Mouse (Mus musculus) ES-Bruce4 (cell line): ENCODE results near the gene Foxe1. TPM values are rescaled to one million over a fixed set of nuclear protein-coding genes. Genes with fewer than 3 reads are reported as not detected.

Experiments used
- H3K27ac ChIP-seq: 2 replicates; pipeline ENCODE4 v1.5.1; 2012; ENCODE audit warnings: low read length, inconsistent platforms; ENCODE audit not compliant: insufficient read depth
- H3K27me3 ChIP-seq: 2 replicates; pipeline ENCODE4 v1.6.1; 2012; ENCODE audit warnings: mild to moderate bottlenecking, low read length, inconsistent platforms; ENCODE audit not compliant: control insufficient read depth, poor library complexity, insufficient read depth, severe bottlenecking
- H3K36me3 ChIP-seq: 2 replicates; pipeline ENCODE4 v1.6.1; 2012; ENCODE audit warnings: inconsistent platforms, mild to moderate bottlenecking, low read length, moderate library complexity; ENCODE audit not compliant: control insufficient read depth, poor library complexity, insufficient read depth, severe bottlenecking
- H3K4me1 ChIP-seq: one replicate; pipeline ENCODE4 v1.8.1; 2011; ENCODE audit warnings: low read length; ENCODE audit not compliant: control insufficient read depth, insufficient read depth
- H3K4me3 ChIP-seq: 2 replicates; pipeline ENCODE4 v1.5.1; 2011; ENCODE audit warnings: low read depth, mild to moderate bottlenecking, low read length
- H3K9ac ChIP-seq: 2 replicates; pipeline ENCODE4 v1.6.1; 2012; ENCODE audit warnings: low read depth, mild to moderate bottlenecking, inconsistent platforms; ENCODE audit not compliant: poor library complexity, severe bottlenecking
- H3K9me3 ChIP-seq: replicated peaks from 2 replicates; pipeline ENCODE4 v1.6.1; 2012; ENCODE audit warnings: mild to moderate bottlenecking, low read length, inconsistent platforms; ENCODE audit not compliant: control insufficient read depth, poor library complexity, insufficient read depth, severe bottlenecking
- CTCF ChIP-seq: IDR thresholded peaks from one replicate; pipeline ENCODE4 v1.8.1; 2011; ENCODE audit warnings: low read depth, low read length
- EP300 ChIP-seq: IDR thresholded peaks from 2 replicates; pipeline ENCODE4 v1.6.1; 2011; ENCODE audit warnings: low read depth, low read length; ENCODE audit not compliant: insufficient read depth
- POLR2A ChIP-seq: IDR thresholded peaks from one replicate; pipeline ENCODE4 v1.8.1; 2011; ENCODE audit warnings: low read length; ENCODE audit not compliant: insufficient read depth
- polyA plus RNA-seq: library from polyadenylated mRNA; stranded (reverse); fragments of >200 nt; gene quantifications from 2 replicates; pipeline ENCODE4 v1.2.4, GENCODE M21; 2011; ENCODE audit warnings: low read depth; ENCODE audit not compliant: missing spikeins, insufficient read depth, insufficient read length

Gene Foxe1
- polyA plus RNA-seq, 1 experiment: 0.78 TPM

DNA sequence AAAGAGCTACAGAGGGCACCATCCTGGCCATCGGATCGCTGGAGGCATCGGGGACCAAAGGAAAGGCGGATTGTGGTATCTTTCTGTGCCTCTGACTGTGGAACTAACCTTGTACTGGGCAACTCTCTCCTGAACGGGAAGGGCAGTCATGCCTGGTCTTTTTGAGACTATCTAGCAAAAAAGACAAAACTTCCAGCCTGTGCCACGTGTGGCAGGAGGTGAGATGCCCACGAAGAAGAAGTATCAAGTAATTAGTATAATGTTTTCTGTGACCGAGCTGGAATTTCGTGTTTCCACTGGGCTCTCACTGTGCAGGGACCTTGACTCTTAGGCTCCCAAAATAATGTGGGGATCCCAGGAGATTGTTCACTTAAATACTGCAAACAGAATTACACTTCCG, 4.4 kb upstream of the Foxe1 start:
- H3K4me1 ChIP-seq: no peaks in the 10 kb centered on the region
- TF ChIP-seq CTCF (no peak), POLR2A (no peak), EP300 (no peak)
- H3K9me3 ChIP-seq: no peaks in the 10 kb centered on the region
- H3K27me3 ChIP-seq: peaks cover 5% of the 10 kb centered on the region
- H3K27ac ChIP-seq: no peak overlapping the region
- H3K36me3 ChIP-seq: no peaks in the 10 kb centered on the region
- H3K4me3 ChIP-seq: no peak overlapping the region
- H3K9ac ChIP-seq: no peak overlapping the region

DNA sequence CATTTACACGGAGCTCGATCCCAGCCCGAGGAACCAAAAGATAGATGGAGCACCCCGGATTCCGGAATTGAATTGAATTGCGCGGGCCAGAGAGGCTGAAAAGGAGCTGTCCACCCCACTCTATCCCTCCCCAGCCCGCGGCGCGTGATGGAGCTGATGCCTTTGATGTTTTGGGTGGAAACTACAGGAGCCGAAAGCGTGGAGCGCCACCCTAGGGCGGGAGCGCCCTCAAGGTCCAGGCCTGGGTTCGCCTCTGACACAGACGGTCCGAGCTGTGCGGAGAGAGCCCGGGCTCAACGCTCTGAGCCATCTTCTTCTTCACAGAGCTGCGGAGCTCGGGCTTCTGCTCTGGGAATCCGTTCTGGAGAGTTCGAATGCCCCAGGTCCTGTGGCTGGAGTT, 3.8 kb upstream of the Foxe1 start:
- H3K4me1 ChIP-seq: no peaks in the 10 kb centered on the region
- H3K27me3 ChIP-seq: peaks cover 9% of the 10 kb centered on the region
- TF ChIP-seq POLR2A (no peak), CTCF (no peak), EP300 (no peak)
- no peak overlapping the region for H3K27ac ChIP-seq
- H3K9ac ChIP-seq: no peak overlapping the region
- no peaks in the 10 kb centered on the region for H3K36me3 ChIP-seq
- no peak overlapping the region for H3K4me3 ChIP-seq
- H3K9me3 ChIP-seq: no peaks in the 10 kb centered on the region

DNA sequence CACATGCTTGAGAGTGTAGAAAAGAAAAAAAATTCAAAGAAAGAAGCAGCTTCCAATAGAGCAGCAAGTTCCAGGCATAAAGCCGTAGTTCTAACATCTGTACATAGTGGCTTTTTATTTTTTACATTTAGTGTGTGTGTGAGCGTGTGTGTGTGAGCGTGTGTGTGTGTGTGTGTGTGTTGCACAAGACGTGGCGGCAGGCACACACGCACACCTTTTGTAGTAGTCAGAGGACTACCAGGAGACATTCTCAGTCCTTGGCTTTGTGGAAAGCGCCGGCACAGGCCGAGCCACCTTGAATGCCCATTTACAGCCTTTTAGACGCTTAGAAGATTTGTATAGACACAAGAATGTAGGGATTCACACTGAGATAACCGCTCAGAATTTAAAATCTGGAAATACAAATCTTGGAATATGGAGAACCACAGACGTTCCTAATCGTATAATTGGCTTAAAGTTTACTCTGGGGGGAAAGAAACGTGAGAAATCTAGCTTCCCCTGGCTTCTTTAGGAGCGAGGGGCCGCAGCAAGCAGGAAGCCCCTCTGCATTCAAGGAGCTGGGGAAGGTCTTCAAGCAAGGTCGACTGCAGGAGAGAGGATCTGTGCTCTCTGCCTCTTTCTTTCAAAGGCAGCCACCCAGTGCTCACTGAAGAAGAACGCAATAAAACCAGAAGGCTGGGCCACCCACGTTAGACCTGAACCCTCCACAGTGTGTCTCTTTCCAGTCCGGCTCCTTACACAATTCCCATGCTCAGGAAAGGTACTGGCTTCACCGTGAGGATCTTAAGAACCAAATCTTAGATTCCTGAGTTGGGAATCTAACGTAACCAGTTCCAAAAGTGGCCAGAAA, 1.4 kb upstream of the Foxe1 start:
- Histone ChIP-seq H3K9me3 (no peaks in the 10 kb centered on the region), H3K4me1 (no peaks in the 10 kb centered on the region), H3K27ac (no peak overlapping the region), H3K27me3 (peaks cover 16% of the 10 kb centered on the region), H3K9ac (no peak overlapping the region), H3K4me3 (peak overlapping the region; percentile 3; the same call in 1 of the 2 replicates), H3K36me3 (no peaks in the 10 kb centered on the region)
- no peak for TF ChIP-seq EP300
- TF ChIP-seq CTCF: no peak
- no peak for TF ChIP-seq POLR2A

DNA sequence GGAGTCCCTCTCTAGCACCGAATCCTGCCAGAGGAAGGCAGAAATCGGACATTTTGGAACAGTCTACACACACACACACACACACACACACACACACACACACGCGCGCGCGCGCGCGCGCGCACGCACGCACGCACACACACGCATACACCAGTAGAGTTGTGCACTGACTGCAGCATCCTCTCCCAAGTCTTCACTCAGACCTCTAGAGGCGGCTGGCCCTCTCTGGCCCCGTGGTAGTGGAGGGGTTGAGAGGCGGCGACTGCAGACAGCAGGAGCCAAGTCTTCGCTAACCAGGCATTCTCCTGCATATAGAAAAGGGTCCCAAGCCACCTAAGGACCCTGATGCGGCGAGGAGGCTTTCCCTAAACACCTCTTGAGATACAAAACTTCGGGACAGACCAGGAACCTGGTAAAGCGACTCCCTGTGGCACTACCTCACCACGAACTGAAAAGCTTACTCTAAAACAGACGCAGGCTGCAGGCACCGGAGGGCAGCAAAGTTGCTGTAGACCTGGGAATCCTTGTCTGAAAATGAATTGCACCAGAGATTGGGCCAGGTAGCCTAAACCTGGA, 610 bp upstream of the Foxe1 start:
- H3K27ac ChIP-seq: no peak overlapping the region
- H3K4me1 ChIP-seq: no peaks in the 10 kb centered on the region
- no peak for TF ChIP-seq CTCF
- TF ChIP-seq EP300: no peak
- no peak for TF ChIP-seq POLR2A
- peak overlapping the region; percentile 35 for H3K4me3 ChIP-seq
- 0 out of 2 replicates have a peak overlapping the region, but pooled peaks have one; percentile 75 for H3K9ac ChIP-seq
- H3K9me3 ChIP-seq: no peaks in the 10 kb centered on the region
- H3K27me3 ChIP-seq: peaks cover 16% of the 10 kb centered on the region
- H3K36me3 ChIP-seq: no peaks in the 10 kb centered on the region

DNA sequence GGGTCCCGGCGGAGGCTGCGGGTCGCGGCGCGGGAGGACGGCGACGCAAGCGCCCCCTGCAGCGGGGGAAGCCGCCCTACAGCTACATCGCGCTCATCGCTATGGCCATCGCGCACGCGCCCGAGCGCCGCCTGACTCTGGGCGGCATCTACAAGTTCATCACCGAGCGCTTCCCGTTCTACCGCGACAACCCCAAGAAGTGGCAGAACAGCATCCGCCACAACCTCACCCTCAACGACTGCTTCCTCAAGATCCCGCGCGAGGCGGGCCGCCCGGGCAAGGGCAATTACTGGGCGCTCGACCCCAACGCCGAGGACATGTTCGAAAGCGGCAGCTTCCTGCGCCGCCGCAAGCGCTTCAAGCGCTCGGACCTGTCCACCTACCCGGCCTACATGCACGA, 879 bp downstream of the Foxe1 start:
- H3K36me3 ChIP-seq: no peaks in the 10 kb centered on the region
- no peak overlapping the region for H3K27ac ChIP-seq
- peaks cover 16% of the 10 kb centered on the region for H3K27me3 ChIP-seq
- peak overlapping the region; percentile 75 for H3K9ac ChIP-seq
- H3K4me3 ChIP-seq: peak overlapping the region; percentile 64
- TF ChIP-seq CTCF: peak; percentile 9
- TF ChIP-seq EP300: no peak
- H3K4me1 ChIP-seq: no peaks in the 10 kb centered on the region
- no peaks in the 10 kb centered on the region for H3K9me3 ChIP-seq
